Mouse (Mus musculus): ENCODE measurements at regions not wholly inside any gene's neighbourhood (a gene's known extent, or its start where the extent isn't known, plus 50 kb on each side); places are given as distances from the start of the nearest gene placed in this dataset.

GRCm38 (mm10) chr13:26061322-26061721 is 708.6 kb downstream of the Hdgfl1 start:
- DNase-seq (ENCODE audit: low read depth) = no peak

- no peak for DNase-seq (ENCODE audit: low read depth)
Observed at GRCm38 (mm10) chr13:26037699-26038098, 732.3 kb downstream of the Hdgfl1 start.

GRCm38 (mm10) chr13:26026386-26026785 is 743.6 kb downstream of the Hdgfl1 start:
- DNase-seq (ENCODE audit: low read depth) = peak; percentile 54

- peak; percentile 56 for DNase-seq (ENCODE audit: low read depth)
Observed at GRCm38 (mm10) chr13:26024696-26025095, 745.3 kb downstream of the Hdgfl1 start.

- DNase-seq (ENCODE audit: low read depth) = no peak
Observed at GRCm38 (mm10) chr13:26020491-26020890, 749.5 kb downstream of the Hdgfl1 start.

- DNase-seq (ENCODE audit: low read depth) = peak; percentile 62
Observed at GRCm38 (mm10) chr13:26009131-26009530, 738.8 kb upstream of the Nrsn1 start.

- DNase-seq (ENCODE audit: low read depth) = no peak
Observed at GRCm38 (mm10) chr13:26004768-26005560, 734.7 kb upstream of the Nrsn1 start.

- DNase-seq (ENCODE audit: low read depth) = peak; percentile 40
Observed at GRCm38 (mm10) chr13:25993526-25993925, 723.2 kb upstream of the Nrsn1 start.

GRCm38 (mm10) chr13:25989067-25989756 is 718.9 kb upstream of the Nrsn1 start:
- DNase-seq (ENCODE audit: low read depth) = no peak

- no peak for DNase-seq (ENCODE audit: low read depth)
Observed at GRCm38 (mm10) chr13:25984535-25984934, 714.2 kb upstream of the Nrsn1 start.

- DNase-seq (ENCODE audit: low read depth) = no peak
Observed at GRCm38 (mm10) chr13:25983659-25984058, 713.4 kb upstream of the Nrsn1 start.

GRCm38 (mm10) chr13:25978648-25979047 is 708.3 kb upstream of the Nrsn1 start:
- DNase-seq (ENCODE audit: low read depth) = no peak

GRCm38 (mm10) chr13:25958592-25958991 is 688.3 kb upstream of the Nrsn1 start:
- peak; percentile 31 for DNase-seq (ENCODE audit: low read depth)

GRCm38 (mm10) chr13:25958153-25958466 is 687.8 kb upstream of the Nrsn1 start:
- DNase-seq (ENCODE audit: low read depth) = no peak

- DNase-seq (ENCODE audit: low read depth) = no peak
Observed at GRCm38 (mm10) chr13:25957451-25958152, 687.3 kb upstream of the Nrsn1 start.

GRCm38 (mm10) chr13:25937631-25938030 is 667.3 kb upstream of the Nrsn1 start:
- DNase-seq (ENCODE audit: low read depth) = no peak

GRCm38 (mm10) chr13:25933783-25934182 is 663.5 kb upstream of the Nrsn1 start:
- peak; percentile 88 for DNase-seq (ENCODE audit: low read depth)

GRCm38 (mm10) chr13:25933246-25933645 is 662.9 kb upstream of the Nrsn1 start:
- no peak for DNase-seq (ENCODE audit: low read depth)

GRCm38 (mm10) chr13:25932810-25933209 is 662.5 kb upstream of the Nrsn1 start:
- peak; percentile 89 for DNase-seq (ENCODE audit: low read depth)

- DNase-seq (ENCODE audit: low read depth) = no peak
Observed at GRCm38 (mm10) chr13:25932365-25932764, 662.1 kb upstream of the Nrsn1 start.

GRCm38 (mm10) chr13:25925685-25926084 is 655.4 kb upstream of the Nrsn1 start:
- DNase-seq (ENCODE audit: low read depth) = no peak

GRCm38 (mm10) chr13:25899871-25900270 is 629.6 kb upstream of the Nrsn1 start:
- no peak for DNase-seq (ENCODE audit: low read depth)

- DNase-seq (ENCODE audit: low read depth) = peak; percentile 1
Observed at GRCm38 (mm10) chr13:25893150-25893549, 622.8 kb upstream of the Nrsn1 start.
